Mouse (Mus musculus) midbrain, embryonic 11.5 days (tissue): ENCODE measurements around the gene Gorab. TPM values are rescaled to one million over a fixed set of nuclear protein-coding genes. Genes with fewer than 3 reads are reported as not detected.

Experiments
- ATAC-seq: fragments of 200-750 bp; cut with Nextera tagmentation; 2 replicates; pipeline ENCODE4 v1.8.0; 2017; ENCODE audit warnings: moderate TSS enrichment, moderate library complexity; ENCODE audit not compliant: low FRiP score
- DNase-seq: peaks from one replicate; pipeline ENCODE4 v3.0.0; 2015; ENCODE audit warnings: low spot score; ENCODE audit errors: missing footprints
- H3K27ac ChIP-seq: fragments of 300-500 bp; sonication (generic); 2 replicates; pipeline ENCODE4 v1.5.1; 2014; ENCODE audit warnings: low read depth, low read length
- H3K27me3 ChIP-seq: fragments of 300-500 bp; sonication (generic); 2 replicates; pipeline ENCODE4 v1.6.1; 2014; ENCODE audit warnings: mild to moderate bottlenecking, low read length, moderate library complexity, mixed read lengths; ENCODE audit not compliant: control insufficient read depth, insufficient read depth
- H3K36me3 ChIP-seq: fragments of 300-500 bp; sonication (generic); 2 replicates; pipeline ENCODE4 v1.6.1; 2014; ENCODE audit warnings: mild to moderate bottlenecking, low read length, moderate library complexity, mixed read lengths; ENCODE audit not compliant: control insufficient read depth, insufficient read depth
- H3K4me1 ChIP-seq: fragments of 300-500 bp; sonication (generic); 2 replicates; pipeline ENCODE4 v1.6.1; 2014; ENCODE audit warnings: low read length; ENCODE audit not compliant: control insufficient read depth, insufficient read depth
- H3K4me2 ChIP-seq: fragments of 300-500 bp; sonication (generic); 2 replicates; pipeline ENCODE4 v1.6.1; 2014; ENCODE audit warnings: mild to moderate bottlenecking, moderate library complexity
- H3K4me3 ChIP-seq: fragments of 300-500 bp; sonication (generic); 2 replicates; pipeline ENCODE4 v1.5.1; 2014; ENCODE audit warnings: low read depth, low read length
- H3K9ac ChIP-seq: fragments of 300-500 bp; sonication (generic); 2 replicates; pipeline ENCODE4 v1.6.1; 2014; ENCODE audit warnings: low read length
- H3K9me3 ChIP-seq: fragments of 300-500 bp; sonication (generic); 2 replicates; pipeline ENCODE4 v1.6.1; 2016; ENCODE audit warnings: low read length; ENCODE audit not compliant: control insufficient read depth
- WGBS: fragments of 180-500 bp; shearing (Covaris S2); extraction: QIAGEN DNeasy Blood & Tissue Kit; methylation state at CpG from one replicate; pipeline ENCODE4 v1.1.7; 2014; 5-methylcytosine and 5-hydroxymethylcytosine counted together
- polyA plus RNA-seq: library from polyadenylated mRNA; unstranded; fragments of >200 nt; fragmentation: Nextera tagmentation; extraction: Ambion mirVana; gene quantifications from 2 replicates; pipeline ENCODE4 v1.2.1, GENCODE M21; 2014

Gene Gorab
- polyA plus RNA-seq = 27.9 and 28.0 TPM in 2 replicates

DNA sequence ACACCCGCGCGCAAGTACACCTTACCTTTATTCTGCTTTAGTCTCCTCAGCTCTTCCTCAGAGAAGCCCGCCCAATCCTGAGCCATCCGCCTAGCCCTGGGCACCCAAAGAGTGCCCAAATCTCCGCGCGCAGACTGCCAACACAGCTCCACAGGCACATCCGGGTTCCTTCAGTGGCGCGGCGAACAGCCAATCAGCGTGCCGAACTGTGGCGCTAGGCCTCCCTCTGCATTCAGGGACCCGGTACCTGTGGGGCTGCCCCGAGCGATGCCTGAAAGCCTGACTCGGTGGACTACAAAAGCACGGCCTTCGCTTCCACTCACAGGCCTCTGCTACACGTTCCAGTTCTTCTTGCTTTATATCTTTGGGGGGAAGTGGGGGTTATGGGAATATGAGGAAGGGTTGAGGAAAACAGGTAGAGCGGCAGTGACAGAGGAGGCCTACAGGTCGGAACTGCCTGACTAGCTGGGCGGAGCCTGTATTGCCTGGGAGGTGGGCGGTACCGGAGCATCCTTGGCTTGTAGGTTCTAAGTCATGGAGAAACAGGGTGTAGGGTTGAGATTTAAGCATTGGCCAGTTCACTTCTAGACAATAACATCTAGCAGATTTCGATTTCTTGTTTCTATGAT lies at the start of gene Gorab:
TSS of gene Gorab (minus strand) at position 172 of the 629 bp plus-strand sequence.
- WGBS = under 1% methylated on average over 28 of the region's 28 CpGs
- peak within 1 kb of the TSS; percentile 74 for H3K4me3 ChIP-seq
- peak within 1 kb of the TSS; percentile 71 for H3K4me2 ChIP-seq
- ATAC-seq = peak; percentile 100
- no peak within 1 kb of the TSS; the same call in 1 of the 2 replicates for H3K27ac ChIP-seq
- peak; percentile 99 for DNase-seq
- H3K36me3 ChIP-seq = no peaks in the 10 kb centered on the region
- peaks cover 10% of the 10 kb centered on the region for H3K4me1 ChIP-seq
- H3K9me3 ChIP-seq = no peaks in the 10 kb centered on the region
- no peaks in the 10 kb centered on the region for H3K27me3 ChIP-seq
- H3K9ac ChIP-seq = peak within 1 kb of the TSS; percentile 80

DNA sequence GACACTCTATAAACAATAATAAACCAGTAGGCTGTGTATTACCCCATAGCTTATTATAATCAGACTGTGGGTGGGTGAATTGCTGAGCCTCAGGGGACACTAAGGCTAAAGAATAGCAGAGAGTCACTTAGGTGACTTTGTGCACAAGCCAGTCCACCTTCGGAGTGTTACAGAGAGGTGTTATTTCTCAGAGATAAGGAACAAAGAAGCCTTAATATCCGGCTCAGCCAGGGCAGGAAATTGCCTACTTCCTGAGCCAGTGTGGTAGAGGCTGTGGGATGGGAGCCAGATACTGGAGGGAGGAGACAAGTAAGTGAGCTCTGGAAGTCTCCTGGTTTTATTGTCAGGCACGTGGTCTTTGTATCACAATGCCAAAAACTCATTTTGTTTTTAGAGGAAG lies 40.4 kb upstream of the Gorab start:
- ATAC-seq (no peak), DNase-seq (no peak)
- Histone ChIP-seq H3K4me1 (no peaks in the 10 kb centered on the region), H3K4me2 (no peak overlapping the region), H3K9me3 (no peaks in the 10 kb centered on the region), H3K4me3 (no peak overlapping the region), H3K36me3 (no peaks in the 10 kb centered on the region), H3K27me3 (no peaks in the 10 kb centered on the region), H3K9ac (no peak overlapping the region), H3K27ac (no peak overlapping the region)
- WGBS = 63% methylated on average over 3 of the region's 3 CpGs

- H3K4me2 ChIP-seq = no peak overlapping the region
- no peaks in the 10 kb centered on the region for H3K27me3 ChIP-seq
- no peak for DNase-seq
- no peak overlapping the region for H3K9ac ChIP-seq
- no peak overlapping the region for H3K4me3 ChIP-seq
- WGBS = 92% methylated on average over 2 of the region's 2 CpGs
- no peaks in the 10 kb centered on the region for H3K9me3 ChIP-seq
- no peak for ATAC-seq
- H3K27ac ChIP-seq = no peak overlapping the region
- H3K4me1 ChIP-seq = no peaks in the 10 kb centered on the region
- no peaks in the 10 kb centered on the region for H3K36me3 ChIP-seq
Measured at GRCm38 (mm10) chr1:163439002-163439401, 35.5 kb upstream of the Gorab start.

DNA sequence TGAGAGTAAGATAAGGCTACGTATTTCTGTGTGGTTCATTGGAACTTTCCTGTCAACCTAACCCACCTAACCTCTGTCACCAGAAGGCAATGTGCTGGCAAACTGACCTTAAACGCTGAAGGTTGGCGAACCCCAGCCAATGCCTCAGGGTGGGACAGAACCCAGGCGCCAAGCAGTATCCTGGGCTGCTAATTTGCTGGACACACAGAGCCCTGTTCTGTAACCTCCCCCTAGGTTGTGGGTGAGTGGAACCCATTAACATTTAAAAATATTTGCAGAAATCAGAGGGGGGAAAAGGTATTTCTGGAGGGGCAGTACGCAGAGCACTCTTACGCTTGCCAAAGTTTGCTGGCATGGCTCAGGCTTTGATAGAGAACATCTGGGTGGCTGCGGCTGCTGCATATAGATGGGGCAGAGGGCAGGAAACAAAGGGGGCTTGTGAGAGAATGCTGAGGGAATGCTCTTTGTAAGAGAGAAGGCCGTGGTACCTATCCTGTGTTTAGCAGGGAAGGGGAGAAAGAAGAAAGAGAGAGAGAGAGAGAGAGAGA lies 20.1 kb upstream of the Gorab start:
- H3K9me3 ChIP-seq = no peaks in the 10 kb centered on the region
- DNase-seq = no peak
- 68% methylated on average over 8 of the region's 8 CpGs for WGBS
- no peak for ATAC-seq
- H3K4me2 ChIP-seq = no peak overlapping the region
- H3K36me3 ChIP-seq = no peaks in the 10 kb centered on the region
- no peaks in the 10 kb centered on the region for H3K4me1 ChIP-seq
- H3K27ac ChIP-seq = no peak overlapping the region
- no peaks in the 10 kb centered on the region for H3K27me3 ChIP-seq
- no peak overlapping the region for H3K9ac ChIP-seq
- H3K4me3 ChIP-seq = no peak overlapping the region

GRCm38 (mm10) chr1:163417191-163417590 lies 13.7 kb upstream of the Gorab start:
- DNase-seq (no peak), ATAC-seq (no peak)
- Histone ChIP-seq H3K9ac (no peak overlapping the region), H3K27me3 (no peaks in the 10 kb centered on the region), H3K4me1 (no peaks in the 10 kb centered on the region), H3K27ac (no peak overlapping the region), H3K4me3 (no peak overlapping the region), H3K9me3 (no peaks in the 10 kb centered on the region), H3K36me3 (no peaks in the 10 kb centered on the region), H3K4me2 (no peak overlapping the region)
- WGBS = 65% methylated on average over 2 of the region's 2 CpGs

DNA sequence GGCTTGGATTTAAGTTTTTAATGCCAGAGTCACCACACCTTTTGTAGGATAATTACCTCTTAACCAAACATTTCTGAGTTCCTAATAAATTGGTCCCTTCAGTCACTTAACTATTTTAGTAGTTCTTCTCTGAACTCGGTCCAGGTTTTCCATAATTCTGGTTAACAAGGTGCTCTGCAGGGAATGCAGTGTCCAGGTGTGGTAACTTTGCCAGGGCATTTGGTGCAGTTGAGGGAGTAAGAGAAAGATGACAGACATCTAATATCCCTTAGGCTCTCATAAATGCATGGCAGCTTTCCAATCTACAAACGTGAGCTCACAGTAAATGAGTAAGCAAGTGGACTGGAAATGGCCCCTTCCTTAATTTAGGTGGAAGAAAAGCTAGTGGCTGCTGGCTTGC lies 10.7 kb upstream of the Gorab start:
- Histone ChIP-seq H3K36me3 (no peaks in the 10 kb centered on the region), H3K9ac (no peak overlapping the region), H3K9me3 (no peaks in the 10 kb centered on the region), H3K4me3 (no peak overlapping the region), H3K27ac (no peak overlapping the region), H3K4me1 (no peaks in the 10 kb centered on the region), H3K4me2 (no peak overlapping the region), H3K27me3 (no peaks in the 10 kb centered on the region)
- no peak for ATAC-seq
- no peak for DNase-seq
- WGBS = 74% methylated on average over 2 of the region's 2 CpGs

DNA sequence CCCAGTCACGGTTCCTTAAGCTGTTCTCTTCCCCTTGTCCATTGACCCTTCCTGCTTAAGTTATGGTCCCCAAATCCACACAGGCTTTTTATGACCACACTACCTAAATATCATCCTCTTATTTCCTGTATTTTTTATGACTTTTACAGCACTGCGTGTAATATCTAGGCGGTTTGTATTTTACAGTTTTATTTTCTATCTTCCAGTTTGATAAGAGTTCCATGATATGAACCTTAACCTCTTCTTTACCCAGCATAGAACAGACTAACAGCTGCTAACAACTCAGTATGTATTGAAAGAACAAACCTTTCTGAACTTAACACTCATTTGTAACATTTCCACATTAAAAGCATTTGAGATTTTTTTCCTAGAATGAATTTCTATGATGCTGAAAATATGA lies 2.7 kb upstream of the Gorab start:
- Histone ChIP-seq H3K36me3 (no peaks in the 10 kb centered on the region), H3K4me2 (no peak overlapping the region), H3K9ac (no peak overlapping the region), H3K27ac (no peak overlapping the region), H3K27me3 (no peaks in the 10 kb centered on the region), H3K9me3 (no peaks in the 10 kb centered on the region), H3K4me1 (peaks cover 10% of the 10 kb centered on the region), H3K4me3 (no peak overlapping the region)
- ATAC-seq = no peak
- WGBS = 71% methylated on average over 3 of the region's 3 CpGs
- DNase-seq = no peak

DNA sequence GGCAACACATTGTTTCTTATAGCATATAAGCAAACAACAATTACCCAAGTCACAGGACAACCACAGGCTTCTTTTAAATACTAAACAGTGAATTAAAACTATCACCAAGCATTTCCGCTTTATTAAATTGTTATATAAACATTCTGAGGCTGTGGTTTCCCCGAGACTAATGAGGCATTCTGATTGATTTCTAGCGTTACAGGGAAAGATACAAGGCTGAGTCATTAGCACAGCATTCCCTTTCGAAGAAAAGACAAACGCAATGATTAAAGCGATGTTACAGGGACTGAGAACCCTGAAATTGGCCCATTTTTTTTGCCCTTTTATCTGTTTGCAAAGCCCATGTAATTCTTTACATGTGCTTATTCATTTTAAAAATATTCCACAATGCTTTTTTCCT lies 12.1 kb downstream of the Gorab start:
- H3K4me3 ChIP-seq = no peak overlapping the region
- no peak overlapping the region for H3K27ac ChIP-seq
- no peak for ATAC-seq
- H3K27me3 ChIP-seq = no peaks in the 10 kb centered on the region
- H3K4me2 ChIP-seq = no peak overlapping the region
- 90% methylated on average over 6 of the region's 6 CpGs for WGBS
- no peaks in the 10 kb centered on the region for H3K4me1 ChIP-seq
- no peak overlapping the region for H3K9ac ChIP-seq
- no peak for DNase-seq
- no peaks in the 10 kb centered on the region; the same call in 1 of the 2 replicates for H3K36me3 ChIP-seq
- no peaks in the 10 kb centered on the region for H3K9me3 ChIP-seq

DNA sequence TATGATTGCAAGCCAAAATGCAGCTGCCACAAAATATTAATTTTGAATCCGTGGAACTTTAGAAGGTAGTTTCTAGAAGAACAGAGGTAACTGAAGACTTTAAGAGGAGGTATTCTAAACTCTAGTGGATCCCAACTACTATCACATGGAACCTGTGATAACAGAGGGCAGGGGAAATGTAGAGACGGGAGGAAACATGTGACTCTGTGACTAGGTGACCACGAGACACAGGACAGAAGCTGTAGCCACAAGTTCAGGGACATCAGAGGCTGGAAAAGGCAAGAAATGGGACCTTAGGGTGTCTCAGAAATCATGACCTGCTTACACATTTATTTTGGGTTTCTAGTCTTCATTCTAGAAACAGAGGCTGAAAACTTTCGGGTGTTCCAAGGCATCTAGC lies 13.4 kb downstream of the Gorab start:
- no peak for ATAC-seq
- no peak overlapping the region for H3K9ac ChIP-seq
- no peak overlapping the region for H3K4me3 ChIP-seq
- peaks cover 6% of the 10 kb centered on the region; the same call in 1 of the 2 replicates for H3K36me3 ChIP-seq
- DNase-seq = no peak
- no peaks in the 10 kb centered on the region for H3K9me3 ChIP-seq
- H3K27me3 ChIP-seq = no peaks in the 10 kb centered on the region
- no peaks in the 10 kb centered on the region for H3K4me1 ChIP-seq
- 88% methylated on average over 4 of the region's 4 CpGs for WGBS
- no peak overlapping the region for H3K27ac ChIP-seq
- H3K4me2 ChIP-seq = no peak overlapping the region
